Mouse (Mus musculus) lung, postnatal 0 days (tissue): Measurements from ENCODE around the gene Cmtr1. TPM values are rescaled to one million over a fixed set of nuclear protein-coding genes. Genes with fewer than 3 reads are reported as not detected.
"Not testable (repeated sequence)": the region's sequence is repeated elsewhere in the genome, so short reads cannot be mapped to it uniquely, and the experiment has no call there.

ENCODE experiments used
- ATAC-seq: fragments of 200-750 bp; cut with Nextera tagmentation; 2 replicates; pipeline ENCODE4 v1.8.0; 2017; ENCODE audit warnings: moderate library complexity
- DNase-seq: peaks from one replicate; pipeline ENCODE4 v3.0.0-alpha.2; 2016; ENCODE audit warnings: low spot score
- H3K27ac ChIP-seq: fragments of 300-500 bp; sonication (generic); 2 replicates; pipeline ENCODE4 v1.5.1; 2014; ENCODE audit warnings: antibody characterized with exemption, mild to moderate bottlenecking, low read length, mixed read lengths
- H3K27me3 ChIP-seq: fragments of 300-500 bp; sonication (generic); replicated peaks from 2 replicates; pipeline ENCODE4 v1.6.1; 2014; ENCODE audit warnings: low read length, mixed read lengths; ENCODE audit not compliant: insufficient read depth
- H3K36me3 ChIP-seq: fragments of 300-500 bp; sonication (generic); 2 replicates; pipeline ENCODE4 v1.6.1; 2014; ENCODE audit warnings: low read length, mixed read lengths; ENCODE audit not compliant: insufficient read depth
- H3K4me1 ChIP-seq: fragments of 300-500 bp; sonication (generic); 2 replicates; pipeline ENCODE4 v1.6.1; 2014; ENCODE audit warnings: antibody characterized with exemption, low read depth, low read length, mixed read lengths; ENCODE audit not compliant: insufficient read depth
- H3K4me2 ChIP-seq: fragments of 300-500 bp; sonication (generic); replicated peaks from 2 replicates; pipeline ENCODE4 v1.6.1; 2014; ENCODE audit warnings: low read depth, mild to moderate bottlenecking, low read length, moderate library complexity, mixed read lengths
- H3K4me3 ChIP-seq: fragments of 300-500 bp; sonication (generic); 2 replicates; pipeline ENCODE4 v1.5.1; 2014; ENCODE audit warnings: low read depth, low read length
- H3K9ac ChIP-seq: fragments of 300-500 bp; sonication (generic); replicated peaks from 2 replicates; pipeline ENCODE4 v1.6.1; 2014; ENCODE audit warnings: low read depth, mild to moderate bottlenecking
- H3K9me3 ChIP-seq: fragments of 300-500 bp; sonication (generic); 2 replicates; pipeline ENCODE4 v1.6.1; 2016; ENCODE audit warnings: low read length, mixed read lengths
- CTCF ChIP-seq: IDR thresholded peaks from 2 replicates; pipeline ENCODE4 v1.5.1; 2016; ENCODE audit warnings: antibody characterized with exemption, mild to moderate bottlenecking
- EP300 ChIP-seq: IDR thresholded peaks from 2 replicates; pipeline ENCODE4 v1.6.1; 2016; ENCODE audit warnings: antibody characterized with exemption, mild to moderate bottlenecking, control low read depth
- WGBS: fragments of 180-500 bp; shearing (Covaris S2); extraction: QIAGEN DNeasy Blood & Tissue Kit; methylation state at CpG from one replicate; pipeline ENCODE4 v1.1.7; 2014; 5-methylcytosine and 5-hydroxymethylcytosine counted together
- polyA plus RNA-seq: library from polyadenylated mRNA; unstranded; fragments of >200 nt; fragmentation: Nextera tagmentation; extraction: Ambion mirVana; gene quantifications from 2 replicates; pipeline ENCODE4 v1.2.1, GENCODE M21; 2015

Cmtr1 gene
- polyA plus RNA-seq, result 79.6 and 82.3 TPM in 2 replicates

DNA sequence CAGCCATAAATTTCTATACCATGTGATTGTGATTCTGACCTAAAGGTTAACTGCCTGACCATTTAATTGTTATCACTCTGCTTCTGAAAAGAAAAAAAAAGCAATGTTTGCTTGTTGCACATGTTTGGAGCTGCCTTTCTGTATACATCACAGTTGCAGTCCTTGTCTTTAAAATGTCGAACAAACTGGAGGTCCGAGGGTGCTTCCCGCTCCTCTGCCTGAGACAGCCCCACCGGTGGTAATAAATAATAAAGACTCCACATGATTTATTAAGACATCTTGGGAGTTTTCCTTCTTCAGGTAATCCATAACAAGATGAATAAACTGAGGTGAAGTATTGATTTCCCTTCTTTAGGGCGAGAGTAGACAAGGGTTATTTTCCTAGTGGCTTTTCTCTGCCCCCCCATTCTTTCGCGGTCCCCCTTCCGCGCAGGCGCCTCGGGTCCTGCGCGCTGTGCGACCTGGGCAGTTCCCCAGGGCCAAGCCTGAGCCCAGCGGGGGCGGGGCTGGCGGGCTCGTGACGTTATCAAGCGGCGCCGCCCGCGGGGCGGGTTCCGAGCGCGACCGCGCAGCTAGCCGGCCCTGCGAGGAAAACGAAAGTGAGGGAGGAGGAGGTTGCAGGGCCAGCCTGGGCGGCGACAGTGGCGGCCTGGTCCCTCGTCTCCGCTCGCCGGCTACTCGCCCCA lies at the start of gene Cmtr1:
TSS of gene Cmtr1 (plus strand) at position 520 of the 686 bp plus-strand sequence.
- H3K36me3 ChIP-seq, result no peaks in the 10 kb centered on the region
- TF ChIP-seq EP300, result no peak; the same call in 1 of the 2 replicates
- TF ChIP-seq CTCF, result no peak
- WGBS, result under 1% methylated on average over 41 of the region's 41 CpGs
- peak within 1 kb of the TSS; percentile 89 for H3K9ac ChIP-seq
- no peaks in the 10 kb centered on the region; the same call in 1 of the 2 replicates for H3K4me1 ChIP-seq
- peak within 1 kb of the TSS; percentile 92 for H3K27ac ChIP-seq
- ATAC-seq, result peak; percentile 99
- H3K4me2 ChIP-seq, result peak within 1 kb of the TSS; percentile 75
- H3K4me3 ChIP-seq, result peak within 1 kb of the TSS; percentile 98
- DNase-seq, result peak; percentile 96
- no peaks in the 10 kb centered on the region for H3K9me3 ChIP-seq
- no peaks in the 10 kb centered on the region for H3K27me3 ChIP-seq

DNA sequence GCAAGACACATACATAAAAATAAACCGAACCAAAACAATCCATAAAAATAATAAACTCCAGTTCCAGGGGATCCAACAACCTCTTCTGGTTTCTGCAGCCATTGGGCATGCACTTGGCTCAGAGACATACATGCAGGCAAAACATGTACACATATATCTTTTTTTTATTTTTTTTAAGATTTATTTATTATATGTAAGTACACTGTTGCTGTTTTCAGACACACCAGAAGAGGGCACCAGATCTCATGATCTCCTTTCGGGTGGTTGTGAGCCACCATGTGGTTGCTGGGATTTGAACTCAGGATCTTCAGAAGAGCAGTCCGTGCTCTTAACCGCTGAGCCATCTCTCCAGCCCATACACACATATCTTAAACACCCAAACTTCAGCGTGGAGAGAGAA lies 46.9 kb upstream of the Cmtr1 start:
- not testable (repeated sequence) for H3K27me3 ChIP-seq, H3K4me2 ChIP-seq, H3K9ac ChIP-seq, H3K36me3 ChIP-seq, H3K27ac ChIP-seq, ATAC-seq, DNase-seq, H3K4me3 ChIP-seq, H3K9me3 ChIP-seq
- peak; percentile 18; the same call in 1 of the 2 replicates for TF ChIP-seq CTCF
- H3K4me1 ChIP-seq, result peaks cover 14% of the 10 kb centered on the region; the same call in 1 of the 2 replicates
- WGBS, result 83% methylated on average over 5 of the region's 5 CpGs

DNA sequence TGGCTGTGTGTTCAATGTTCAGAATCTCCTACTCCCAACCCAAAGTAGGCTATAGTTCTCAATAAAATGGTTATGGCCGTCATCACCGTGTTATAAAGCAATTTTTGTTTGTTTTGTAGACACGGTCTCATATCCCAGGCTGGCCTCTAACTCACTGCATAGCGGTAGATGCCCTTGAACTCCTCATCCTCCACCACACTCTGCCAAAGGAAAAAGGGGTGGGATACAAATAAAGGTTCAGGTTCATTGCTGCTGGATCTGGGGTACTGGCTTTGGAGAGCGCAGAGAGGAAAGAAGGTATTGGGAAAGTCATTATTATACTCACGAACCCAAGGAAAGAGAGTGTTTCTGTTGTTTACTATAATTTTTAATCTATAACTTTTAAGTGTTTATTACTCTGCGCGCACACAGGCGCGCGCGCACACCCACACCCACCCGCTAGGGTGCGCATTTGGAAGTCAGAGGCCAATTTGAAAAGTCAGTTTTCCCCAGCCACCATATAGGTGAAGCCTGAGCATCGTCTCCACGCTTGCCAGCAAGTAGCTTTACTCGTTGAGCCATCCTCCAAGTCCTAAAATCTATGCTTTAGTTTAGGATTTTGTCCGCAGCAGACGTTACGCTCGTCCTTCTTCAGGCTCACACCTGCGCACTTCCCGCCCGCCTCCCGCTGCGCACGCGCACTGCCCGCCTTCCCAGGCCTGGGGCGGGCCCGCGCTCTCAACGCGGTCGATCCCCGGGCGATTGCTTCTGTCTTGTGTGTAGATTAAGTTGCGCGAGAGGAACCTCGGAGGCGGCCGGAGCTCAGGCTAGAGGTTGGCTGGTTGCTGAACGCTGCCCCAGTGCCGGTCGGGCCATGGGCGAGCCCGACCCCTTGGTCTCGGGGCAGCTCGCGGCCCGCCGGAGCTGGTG lies 46.0 kb upstream of the Cmtr1 start, which contains the start of the genes Rnf8 and Gm28043:
TSS of gene Rnf8 (plus strand) at position 676 of the 909 bp plus-strand sequence.
TSS of gene Gm28043 (plus strand) at position 762 of the 909 bp plus-strand sequence.
- Histone ChIP-seq H3K4me1 (peaks cover 14% of the 10 kb centered on the region; the same call in 1 of the 2 replicates), H3K27me3 (no peaks in the 10 kb centered on the region), H3K9ac (peak within 1 kb of the TSS; percentile 95), H3K4me3 (peak within 1 kb of the TSS; percentile 99), H3K9me3 (no peaks in the 10 kb centered on the region), H3K4me2 (peak within 1 kb of the TSS; percentile 85), H3K27ac (peak within 1 kb of the TSS; percentile 97), H3K36me3 (no peaks in the 10 kb centered on the region)
- ATAC-seq (peak; percentile 96), DNase-seq (peak; percentile 97)
- TF ChIP-seq EP300 (no peak), CTCF (peak; percentile 68)
- WGBS, result 1% methylated on average over 52 of the region's 52 CpGs

DNA sequence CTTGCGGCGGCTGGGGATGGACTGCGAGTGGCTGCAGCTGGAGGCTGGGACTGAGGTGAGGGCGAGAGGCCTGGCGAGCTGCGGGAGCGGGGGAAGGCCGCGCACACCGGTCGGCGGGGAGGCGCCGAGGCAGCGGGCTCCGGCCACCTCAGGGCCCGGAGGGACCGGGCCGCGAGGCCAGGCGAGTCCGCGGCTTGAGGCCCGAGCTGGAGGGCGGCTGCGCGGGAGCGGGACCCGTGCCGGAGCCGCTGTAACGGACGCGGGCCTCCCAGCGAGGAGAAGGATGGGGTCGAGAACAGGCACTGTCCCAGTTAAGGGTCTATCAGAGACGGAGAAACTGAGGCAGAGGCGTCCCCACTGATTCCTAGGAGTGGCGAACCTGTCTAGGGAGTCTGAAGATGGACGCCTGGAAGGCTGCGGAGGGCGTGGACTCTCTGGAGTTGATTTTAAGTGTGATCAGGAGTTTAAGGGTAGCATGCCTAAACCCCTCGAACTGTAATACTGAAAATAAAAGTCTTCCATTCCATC lies 45.3 kb upstream of the Cmtr1 start:
- 0% methylated on average over 42 of the region's 43 CpGs for WGBS
- Histone ChIP-seq H3K27ac (peak overlapping the region; percentile 97), H3K27me3 (no peaks in the 10 kb centered on the region), H3K36me3 (no peaks in the 10 kb centered on the region), H3K9me3 (no peaks in the 10 kb centered on the region), H3K4me3 (peak overlapping the region; percentile 99), H3K4me2 (peak overlapping the region; percentile 85), H3K9ac (peak overlapping the region; percentile 95), H3K4me1 (peaks cover 14% of the 10 kb centered on the region; the same call in 1 of the 2 replicates)
- DNase-seq, result peak; percentile 51
- peak; percentile 67 for ATAC-seq
- no peak for TF ChIP-seq CTCF

DNA sequence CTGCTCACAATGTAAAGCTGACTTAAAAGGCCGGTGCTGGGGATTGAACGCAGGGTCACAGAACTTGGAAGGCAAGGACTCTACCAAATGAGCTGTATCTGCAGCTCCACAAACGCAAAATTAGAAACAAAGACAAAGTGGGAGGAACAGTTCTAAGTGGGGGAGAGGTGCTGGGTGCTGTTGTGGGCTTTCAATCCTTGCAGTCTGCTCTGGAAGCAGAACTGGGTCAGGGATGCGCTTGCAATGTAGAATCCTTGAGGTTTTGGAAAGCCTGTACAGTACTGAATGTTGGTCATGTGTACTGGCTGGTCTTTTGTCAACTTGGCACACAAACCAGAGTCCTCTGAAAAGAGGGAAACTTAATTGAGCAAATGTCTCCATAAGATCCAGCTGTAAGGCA lies 44.8 kb upstream of the Cmtr1 start:
- TF ChIP-seq CTCF (no peak), EP300 (no peak)
- no peak for DNase-seq
- no peak for ATAC-seq
- Histone ChIP-seq H3K36me3 (no peaks in the 10 kb centered on the region), H3K27me3 (no peaks in the 10 kb centered on the region), H3K9ac (peak overlapping the region; percentile 95), H3K4me2 (peak overlapping the region; percentile 85), H3K27ac (peak overlapping the region; percentile 97; the same call in 1 of the 2 replicates), H3K4me1 (peaks cover 14% of the 10 kb centered on the region; the same call in 1 of the 2 replicates), H3K4me3 (peak overlapping the region; percentile 99), H3K9me3 (no peaks in the 10 kb centered on the region)
- WGBS, result 10% methylated on average over 4 of the region's 4 CpGs

DNA sequence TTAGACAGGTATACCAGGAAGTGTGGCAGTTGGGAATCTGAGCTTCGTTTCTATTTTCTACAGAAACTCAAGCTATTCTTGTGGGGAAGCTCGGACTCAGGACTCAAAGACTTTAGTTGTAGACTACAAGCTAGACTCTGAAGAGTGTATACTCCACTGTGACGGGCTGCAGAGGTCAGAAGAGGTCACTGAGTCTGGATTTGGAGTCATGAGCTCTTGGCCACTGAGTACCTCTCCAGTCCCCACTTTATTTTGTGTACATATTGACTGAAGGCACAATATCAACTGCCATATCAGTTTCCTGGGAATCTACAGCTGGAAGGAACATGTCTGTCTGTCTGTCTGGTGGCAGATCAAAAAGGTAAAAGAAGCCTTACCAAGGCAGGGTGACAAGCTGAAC lies 41.2 kb upstream of the Cmtr1 start:
- Histone ChIP-seq H3K27me3 (no peaks in the 10 kb centered on the region), H3K9me3 (no peaks in the 10 kb centered on the region), H3K27ac (no peak overlapping the region), H3K4me3 (no peak overlapping the region), H3K9ac (no peak overlapping the region), H3K4me2 (no peak overlapping the region), H3K36me3 (no peaks in the 10 kb centered on the region), H3K4me1 (peaks cover 11% of the 10 kb centered on the region; the same call in 1 of the 2 replicates)
- 66% methylated on average over 3 of the region's 3 CpGs for WGBS
- ATAC-seq (no peak), DNase-seq (no peak)
- TF ChIP-seq CTCF (no peak), EP300 (0 out of 2 replicates have a peak, but pooled peaks have one; percentile 26)
